Mouse (Mus musculus) layer of hippocampus, adult 11-12 months (tissue): Measurements from ENCODE around the gene Capn8.
A peak's percentile ranks its signal among the peaks of the same experiment; 100 is the strongest.

Experiments used
- DNase-seq: peaks from one replicate; pipeline ENCODE4 v3.0.0; 2022; ENCODE audit warnings: low spot score

Capn8 gene

GRCm38 (mm10) chr1:182553649-182554375 is 11.0 kb upstream of the Capn8 start:
- peak; percentile 65 for DNase-seq

GRCm38 (mm10) chr1:182558271-182558670 is 6.5 kb upstream of the Capn8 start:
- no peak for DNase-seq

- DNase-seq = no peak
These were observed 5.3 kb upstream of the Capn8 start for GRCm38 (mm10) chr1:182559530-182559929.

- DNase-seq = peak; percentile 48
These were observed 4.3 kb upstream of the Capn8 start for GRCm38 (mm10) chr1:182560390-182561098.

- DNase-seq = no peak
These were observed 2.8 kb upstream of the Capn8 start for GRCm38 (mm10) chr1:182561945-182562514.

- DNase-seq = no peak
These were observed 2.0 kb upstream of the Capn8 start for GRCm38 (mm10) chr1:182562576-182563370.

- no peak for DNase-seq
These were observed 586 bp downstream of the Capn8 start for GRCm38 (mm10) chr1:182565351-182565835.

GRCm38 (mm10) chr1:182571148-182571547 is 6.3 kb downstream of the Capn8 start:
- DNase-seq = no peak

- DNase-seq = no peak
These were observed 7.2 kb downstream of the Capn8 start for GRCm38 (mm10) chr1:182571973-182572372.

GRCm38 (mm10) chr1:182573856-182574665 is 9.3 kb downstream of the Capn8 start:
- no peak for DNase-seq

GRCm38 (mm10) chr1:182574666-182575049 is 9.9 kb downstream of the Capn8 start:
- DNase-seq = no peak

GRCm38 (mm10) chr1:182584169-182584568 is 19.4 kb downstream of the Capn8 start:
- no peak for DNase-seq

GRCm38 (mm10) chr1:182585162-182585840 is 20.5 kb downstream of the Capn8 start:
- DNase-seq = no peak

GRCm38 (mm10) chr1:182587706-182588105 is 22.9 kb downstream of the Capn8 start:
- DNase-seq = no peak

- DNase-seq = no peak
These were observed 26.7 kb downstream of the Capn8 start for GRCm38 (mm10) chr1:182591491-182591890.

GRCm38 (mm10) chr1:182592436-182592835 is 27.6 kb downstream of the Capn8 start:
- no peak for DNase-seq

GRCm38 (mm10) chr1:182605330-182606150 is 40.7 kb downstream of the Capn8 start:
- DNase-seq = peak; percentile 34

- DNase-seq = no peak
These were observed 45.0 kb downstream of the Capn8 start for GRCm38 (mm10) chr1:182609701-182610335.

GRCm38 (mm10) chr1:182615465-182615864 is 50.7 kb downstream of the Capn8 start:
- no peak for DNase-seq
